Comparison of ENCODE assay signal across 21 mouse cellular contexts in genomic region chr4:25633262-25633661, GRCm38 (mm10).
"Had no signal": no experiment of that assay in that cellular context is flagged by ENCODE, and none has a peak within 500 bp of the region (broad histone marks: within the 10 kb centered on the region; RNA-seq: fewer than 3 reads in every experiment).

No protein-coding gene starts in this region.

- H3K9me3 ChIP-seq: heart, embryonic 13.5 days; heart, embryonic 15.5 days; hindbrain, embryonic 13.5 days; hindbrain, embryonic 15.5 days; limb, embryonic 13.5 days; limb, embryonic 15.5 days; liver, embryonic 12.5 days had no signal

- H3K27ac ChIP-seq: heart, adult 2 months; heart, embryonic 13.5 days; heart, embryonic 15.5 days; hindbrain, embryonic 13.5 days; hindbrain, embryonic 15.5 days; hindbrain, postnatal 0 days; limb, embryonic 13.5 days; limb, embryonic 15.5 days; liver, embryonic 12.5 days; liver, embryonic 14.5 days had no signal

- H3K4me1 ChIP-seq: heart, embryonic 13.5 days; heart, embryonic 15.5 days; hindbrain, embryonic 13.5 days; hindbrain, embryonic 15.5 days; limb, embryonic 13.5 days; limb, embryonic 15.5 days; liver, embryonic 12.5 days had no signal

- ATAC-seq: hindbrain, postnatal 0 days; intestine, embryonic 16.5 days; liver, embryonic 12.5 days had no signal

- H3K27me3 ChIP-seq: heart, embryonic 13.5 days; heart, embryonic 15.5 days; hindbrain, embryonic 13.5 days; hindbrain, embryonic 15.5 days; limb, embryonic 13.5 days; limb, embryonic 15.5 days; liver, embryonic 12.5 days had no signal

- DNase-seq: gastrocnemius, postnatal 14 days; gastrocnemius, postnatal 36 days; heart, adult 11 months; heart, adult 2 months; heart, postnatal 14 days; heart, postnatal 36 days; kidney, adult 18-20 months; layer of hippocampus, adult 9-11 months; layer of hippocampus, postnatal 36 days; left cerebral cortex, postnatal 4 days had no signal

- H3K4me3 ChIP-seq: heart, adult 2 months; heart, embryonic 13.5 days; heart, embryonic 15.5 days; hindbrain, embryonic 13.5 days; hindbrain, embryonic 15.5 days; limb, embryonic 13.5 days; limb, embryonic 15.5 days; liver, embryonic 12.5 days had no signal

- H3K9ac ChIP-seq: heart, embryonic 13.5 days; heart, embryonic 15.5 days; hindbrain, embryonic 13.5 days; hindbrain, embryonic 15.5 days; limb, embryonic 13.5 days; limb, embryonic 15.5 days; liver, embryonic 12.5 days; liver, embryonic 14.5 days had no signal

- H3K36me3 ChIP-seq: heart, embryonic 13.5 days; heart, embryonic 15.5 days; hindbrain, embryonic 13.5 days; hindbrain, embryonic 15.5 days; limb, embryonic 13.5 days; limb, embryonic 15.5 days; liver, embryonic 12.5 days had no signal

- H3K4me2 ChIP-seq: heart, embryonic 11.5 days; heart, embryonic 13.5 days; heart, embryonic 15.5 days; hindbrain, embryonic 13.5 days; hindbrain, embryonic 15.5 days; limb, embryonic 13.5 days; limb, embryonic 15.5 days; liver, embryonic 12.5 days had no signal
